Comparison of ENCODE assay signal across 28 mouse cellular contexts in genomic region chr2:31714780-31715179, GRCm38 (mm10).
"Had no signal": no experiment of that assay in that cellular context is flagged by ENCODE, and none has a peak within 500 bp of the region (broad histone marks: within the 10 kb centered on the region; RNA-seq: fewer than 3 reads in every experiment).

No protein-coding gene starts in this region.

- H3K4me1 ChIP-seq: embryonic facial prominence, embryonic 10.5 days; embryonic facial prominence, embryonic 12.5 days; embryonic facial prominence, embryonic 13.5 days; embryonic facial prominence, embryonic 15.5 days; forebrain, embryonic 10.5 days; forebrain, embryonic 12.5 days; forebrain, embryonic 13.5 days; forebrain, embryonic 15.5 days had no signal

- H3K4me2 ChIP-seq: embryonic facial prominence, embryonic 12.5 days; embryonic facial prominence, embryonic 13.5 days; embryonic facial prominence, embryonic 15.5 days; forebrain, embryonic 12.5 days; forebrain, embryonic 13.5 days; forebrain, embryonic 15.5 days had no signal

- H3K4me3 ChIP-seq: embryonic facial prominence, embryonic 10.5 days; embryonic facial prominence, embryonic 12.5 days; embryonic facial prominence, embryonic 13.5 days; embryonic facial prominence, embryonic 15.5 days; erythroblast, embryonic 14.5 days; forebrain, embryonic 10.5 days; forebrain, embryonic 12.5 days; forebrain, embryonic 13.5 days; forebrain, embryonic 15.5 days; gastrocnemius, adult 2 months; heart, adult 2 months had no signal

- DNase-seq: cerebellum, adult 8-10 months; cerebellum, adult 9-10 months; cerebellum, adult 9-11 months; cerebellum, postnatal 10 days; cerebellum, postnatal 14 days; cerebellum, postnatal 25 days; cerebellum, postnatal 36 days; embryo, embryonic 11 days; forebrain, postnatal 0 days; gastrocnemius, adult 2 months; gastrocnemius, postnatal 10 days; gastrocnemius, postnatal 14 days; gastrocnemius, postnatal 25 days; gastrocnemius, postnatal 36 days; heart, adult 11 months; heart, adult 18-20 months; heart, adult 2 months had no signal

- H3K9me3 ChIP-seq: embryonic facial prominence, embryonic 10.5 days; embryonic facial prominence, embryonic 12.5 days; embryonic facial prominence, embryonic 13.5 days; embryonic facial prominence, embryonic 15.5 days; forebrain, embryonic 10.5 days; forebrain, embryonic 12.5 days; forebrain, embryonic 13.5 days; forebrain, embryonic 15.5 days had no signal

- H3K27me3 ChIP-seq: embryonic facial prominence, embryonic 12.5 days; embryonic facial prominence, embryonic 13.5 days; embryonic facial prominence, embryonic 15.5 days; forebrain, embryonic 12.5 days; forebrain, embryonic 13.5 days; forebrain, embryonic 15.5 days had no signal

- H3K9ac ChIP-seq: embryonic facial prominence, embryonic 12.5 days; embryonic facial prominence, embryonic 13.5 days; embryonic facial prominence, embryonic 15.5 days; forebrain, embryonic 12.5 days; forebrain, embryonic 13.5 days; forebrain, embryonic 15.5 days; forebrain, postnatal 0 days had no signal

- H3K36me3 ChIP-seq: forebrain, embryonic 12.5 days; forebrain, embryonic 15.5 days had no signal

- ATAC-seq: forebrain, embryonic 13.5 days; forebrain, embryonic 14.5 days; forebrain, embryonic 15.5 days; forebrain, embryonic 16.5 days; forebrain, postnatal 0 days had no signal

- H3K27ac ChIP-seq: embryonic facial prominence, embryonic 10.5 days; embryonic facial prominence, embryonic 12.5 days; embryonic facial prominence, embryonic 13.5 days; embryonic facial prominence, embryonic 15.5 days; forebrain, embryonic 10.5 days; forebrain, embryonic 12.5 days; forebrain, embryonic 13.5 days; forebrain, embryonic 15.5 days; gastrocnemius, adult 2 months; heart, adult 2 months had no signal
